Mouse (Mus musculus): ENCODE measurements at regions not wholly inside any gene's neighbourhood (a gene's known extent, or its start where the extent isn't known, plus 50 kb on each side); places are given as distances from the start of the nearest gene placed in this dataset.

DNA sequence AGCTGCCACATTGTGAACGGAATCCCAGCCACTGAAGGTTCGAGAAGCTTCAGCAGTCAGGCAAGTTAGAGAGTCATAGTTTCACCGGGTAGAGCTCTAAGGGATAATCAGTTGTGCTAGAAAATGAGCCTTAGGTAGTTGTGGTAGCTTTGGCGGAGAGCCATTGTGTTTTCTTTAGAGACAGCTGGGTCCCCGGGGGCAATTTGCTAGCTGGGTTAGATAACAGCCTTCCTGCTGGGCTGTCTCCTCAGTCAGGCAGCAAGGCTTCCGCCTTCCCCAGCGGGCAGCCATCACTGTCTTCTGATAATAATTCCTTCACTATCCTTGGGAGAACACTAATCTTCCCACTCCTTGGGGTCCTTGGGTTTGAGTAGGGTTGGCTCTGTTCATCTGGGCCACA lies 81.5 kb upstream of the Ctbp2 start:
- no peak for ATAC-seq (ENCODE audit: insufficient read depth)
- H3K4me3 ChIP-seq (ENCODE audit: insufficient read depth in 1 of 2, low read depth in 2 of 2, low read length in 2 of 2) = no peak overlapping the region
- H3K4me1 ChIP-seq (replicated peaks; ENCODE audit: control insufficient read depth in 2 of 2, insufficient read depth in 2 of 2, low read length in 1 of 2) = no peaks in the 10 kb centered on the region
- no peak overlapping the region for H3K27ac ChIP-seq
- DNase-seq (ENCODE audit: low read depth in 3 of 3, low spot score in 3 of 3) = no peak
- no peaks in the 10 kb centered on the region for H3K36me3 ChIP-seq (replicated peaks; ENCODE audit: control insufficient read depth, insufficient read depth, low read depth)
- H3K4me2 ChIP-seq (ENCODE audit: low read depth) = no peak overlapping the region
- WGBS (ENCODE audit: insufficient replicate concordance) = 3% methylated on average over 7 of the region's 7 CpGs
- H3K27me3 ChIP-seq (ENCODE audit: control insufficient read depth, insufficient read depth, low read length) = no peaks in the 10 kb centered on the region
- H3K9me3 ChIP-seq (ENCODE audit: control insufficient read depth, low read length) = no peaks in the 10 kb centered on the region
- TF ChIP-seq CTCF (IDR thresholded peaks at IDR 0.05; ENCODE audit: low read depth) (no peak), EP300 (IDR thresholded peaks at IDR 0.05; ENCODE audit: low read depth) (no peak)
- no peak overlapping the region for H3K9ac ChIP-seq (replicated peaks)

- Histone ChIP-seq H3K27me3 (ENCODE audit: control insufficient read depth, insufficient read depth, low read length) (no peaks in the 10 kb centered on the region), H3K27ac (no peak overlapping the region), H3K4me2 (ENCODE audit: low read depth) (no peak overlapping the region), H3K4me1 (replicated peaks; ENCODE audit: control insufficient read depth in 2 of 2, insufficient read depth in 2 of 2, low read length in 1 of 2) (no peaks in the 10 kb centered on the region), H3K4me3 (ENCODE audit: insufficient read depth in 1 of 2, low read depth in 2 of 2, low read length in 2 of 2) (no peak overlapping the region), H3K9ac (replicated peaks) (no peak overlapping the region), H3K9me3 (ENCODE audit: control insufficient read depth, low read length) (no peaks in the 10 kb centered on the region), H3K36me3 (replicated peaks; ENCODE audit: control insufficient read depth, insufficient read depth, low read depth) (no peaks in the 10 kb centered on the region)
- ATAC-seq (ENCODE audit: insufficient read depth) = no peak
- WGBS (ENCODE audit: insufficient replicate concordance) = 58% methylated on average over 1 of the region's 1 CpGs
- DNase-seq (ENCODE audit: low read depth in 3 of 3, low spot score in 3 of 3) = no peak
- no peak for TF ChIP-seq EP300 (IDR thresholded peaks at IDR 0.05; ENCODE audit: low read depth)
- no peak for TF ChIP-seq CTCF (IDR thresholded peaks at IDR 0.05; ENCODE audit: low read depth)
Observed at GRCm38 (mm10) chr7:133204485-133204884, 80.3 kb upstream of the Ctbp2 start.

DNA sequence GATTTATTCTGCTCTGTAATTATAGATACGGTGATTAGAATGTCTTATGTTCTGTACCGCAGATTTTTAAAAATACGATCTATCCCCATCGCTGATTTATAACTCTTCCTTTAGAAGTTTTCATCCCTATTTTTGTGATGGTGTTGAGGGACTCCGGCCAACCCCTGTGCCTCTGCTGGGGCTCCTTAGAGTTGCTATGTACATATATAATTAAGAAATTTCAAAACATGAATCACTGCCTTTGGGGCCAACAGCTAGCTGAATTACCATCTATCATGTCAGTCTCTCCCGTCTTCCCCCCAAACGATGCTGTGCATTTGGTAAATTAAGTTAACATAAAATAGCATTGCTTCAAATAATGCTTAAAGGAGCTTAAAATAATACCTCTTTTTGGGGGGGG lies 79.8 kb upstream of the Ctbp2 start:
- no peak overlapping the region for H3K4me3 ChIP-seq (ENCODE audit: insufficient read depth in 1 of 2, low read depth in 2 of 2, low read length in 2 of 2)
- no peaks in the 10 kb centered on the region for H3K27me3 ChIP-seq (ENCODE audit: control insufficient read depth, insufficient read depth, low read length)
- H3K9ac ChIP-seq (replicated peaks) = no peak overlapping the region
- no peaks in the 10 kb centered on the region for H3K4me1 ChIP-seq (replicated peaks; ENCODE audit: control insufficient read depth in 2 of 2, insufficient read depth in 2 of 2, low read length in 1 of 2)
- WGBS (ENCODE audit: insufficient replicate concordance) = 79% methylated on average over 7 of the region's 7 CpGs
- no peaks in the 10 kb centered on the region for H3K36me3 ChIP-seq (replicated peaks; ENCODE audit: control insufficient read depth, insufficient read depth, low read depth)
- no peak for TF ChIP-seq CTCF (IDR thresholded peaks at IDR 0.05; ENCODE audit: low read depth)
- TF ChIP-seq EP300 (IDR thresholded peaks at IDR 0.05; ENCODE audit: low read depth) = no peak
- H3K27ac ChIP-seq = no peak overlapping the region
- ATAC-seq (ENCODE audit: insufficient read depth) = no peak
- DNase-seq (ENCODE audit: low read depth in 3 of 3, low spot score in 3 of 3) = no peak
- H3K9me3 ChIP-seq (ENCODE audit: control insufficient read depth, low read length) = no peaks in the 10 kb centered on the region
- H3K4me2 ChIP-seq (ENCODE audit: low read depth) = no peak overlapping the region

DNA sequence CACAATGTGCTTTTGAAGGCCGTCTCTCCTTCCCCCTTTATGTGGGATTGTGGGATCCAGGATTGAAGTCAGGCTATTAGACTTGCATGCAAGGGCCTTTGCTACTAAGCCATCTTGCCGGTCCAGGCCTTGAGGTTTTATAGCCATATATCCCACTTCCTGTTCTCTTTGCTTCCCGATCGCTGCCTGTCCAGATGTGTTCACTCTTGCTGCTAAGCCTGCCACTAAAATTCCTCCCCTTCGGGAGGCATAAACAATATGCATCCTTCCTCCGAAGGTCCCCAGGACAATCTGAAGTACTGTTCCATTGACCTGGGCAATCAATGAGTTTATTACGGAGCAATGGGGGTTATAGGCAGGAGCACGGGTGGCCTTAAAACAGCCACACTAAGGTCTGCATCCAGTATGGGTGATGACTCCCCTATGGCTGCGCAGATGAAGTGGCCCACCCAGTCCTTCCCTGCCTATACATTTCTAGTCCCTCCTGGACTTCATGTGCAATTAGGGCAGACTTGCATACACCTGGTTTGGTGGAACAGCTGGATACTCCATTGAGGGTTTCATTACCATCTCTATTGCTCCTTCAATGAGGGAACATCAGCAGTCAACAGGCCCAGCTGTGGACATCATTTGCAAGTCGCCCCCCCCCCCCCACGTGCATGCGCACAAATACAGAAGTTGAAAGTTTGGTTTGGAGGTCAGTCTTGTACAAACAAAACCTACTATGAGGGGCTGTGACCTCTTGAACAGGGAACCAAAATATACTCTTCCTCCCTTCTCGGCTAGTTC lies 78.1 kb upstream of the Ctbp2 start:
- WGBS (ENCODE audit: insufficient replicate concordance) = 50% methylated on average over 13 of the region's 13 CpGs
- Histone ChIP-seq H3K36me3 (replicated peaks; ENCODE audit: control insufficient read depth, insufficient read depth, low read depth) (no peaks in the 10 kb centered on the region), H3K27ac (no peak overlapping the region), H3K9me3 (ENCODE audit: control insufficient read depth, low read length) (no peaks in the 10 kb centered on the region), H3K4me1 (replicated peaks; ENCODE audit: control insufficient read depth in 2 of 2, insufficient read depth in 2 of 2, low read length in 1 of 2) (no peaks in the 10 kb centered on the region), H3K4me2 (ENCODE audit: low read depth) (no peak overlapping the region), H3K4me3 (ENCODE audit: insufficient read depth in 1 of 2, low read depth in 2 of 2, low read length in 2 of 2) (no peak overlapping the region), H3K9ac (replicated peaks) (no peak overlapping the region), H3K27me3 (ENCODE audit: control insufficient read depth, insufficient read depth, low read length) (no peaks in the 10 kb centered on the region)
- no peak for ATAC-seq (ENCODE audit: insufficient read depth)
- TF ChIP-seq EP300 (IDR thresholded peaks at IDR 0.05; ENCODE audit: low read depth) (no peak), CTCF (IDR thresholded peaks at IDR 0.05; ENCODE audit: low read depth) (no peak)
- no peak for DNase-seq (ENCODE audit: low read depth in 3 of 3, low spot score in 3 of 3)

GRCm38 (mm10) chr7:133199046-133199445 lies 74.9 kb upstream of the Ctbp2 start:
- ATAC-seq (ENCODE audit: insufficient read depth) = no peak
- 41% methylated on average over 4 of the region's 4 CpGs for WGBS (ENCODE audit: insufficient replicate concordance)
- no peak overlapping the region for H3K9ac ChIP-seq (replicated peaks)
- no peaks in the 10 kb centered on the region for H3K4me1 ChIP-seq (replicated peaks; ENCODE audit: control insufficient read depth in 2 of 2, insufficient read depth in 2 of 2, low read length in 1 of 2)
- H3K36me3 ChIP-seq (replicated peaks; ENCODE audit: control insufficient read depth, insufficient read depth, low read depth) = no peaks in the 10 kb centered on the region
- DNase-seq (ENCODE audit: low read depth in 3 of 3, low spot score in 3 of 3) = no peak
- H3K27me3 ChIP-seq (ENCODE audit: control insufficient read depth, insufficient read depth, low read length) = no peaks in the 10 kb centered on the region
- TF ChIP-seq CTCF (IDR thresholded peaks at IDR 0.05; ENCODE audit: low read depth) (no peak), EP300 (IDR thresholded peaks at IDR 0.05; ENCODE audit: low read depth) (no peak)
- no peak overlapping the region for H3K27ac ChIP-seq
- H3K4me3 ChIP-seq (ENCODE audit: insufficient read depth in 1 of 2, low read depth in 2 of 2, low read length in 2 of 2) = no peak overlapping the region
- no peaks in the 10 kb centered on the region for H3K9me3 ChIP-seq (ENCODE audit: control insufficient read depth, low read length)
- no peak overlapping the region for H3K4me2 ChIP-seq (ENCODE audit: low read depth)
